Mouse (Mus musculus): ENCODE results near the gene Gm20518.

DNA sequence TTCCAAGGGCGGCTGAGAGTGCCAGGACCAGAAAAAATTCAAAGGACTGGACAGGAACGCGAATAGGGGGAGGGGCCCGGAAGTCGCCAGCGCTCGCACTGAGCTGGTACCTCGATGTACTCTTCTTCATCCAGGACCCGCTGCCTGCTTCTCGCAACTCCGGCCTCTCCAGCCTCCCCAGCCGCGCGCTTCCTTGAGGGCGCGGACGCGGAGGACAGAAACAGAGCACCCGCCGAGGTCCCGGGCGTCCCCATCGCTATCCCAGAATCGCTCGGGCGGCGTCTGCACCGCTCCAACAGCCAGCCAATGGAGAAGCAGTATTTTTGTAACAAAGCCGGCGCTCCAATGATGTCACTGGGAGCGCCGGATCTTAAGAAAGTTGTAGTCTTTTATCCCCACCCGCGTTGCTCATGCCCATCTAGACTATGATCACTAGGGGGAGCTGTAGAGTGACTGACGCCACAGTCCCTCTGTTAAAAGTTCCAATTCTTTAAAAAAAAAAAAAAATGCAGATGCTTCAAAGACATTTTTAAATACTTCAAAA, 19.7 kb upstream of the Gm20518 start, which contains the start of gene Ess2:
- TF ChIP-seq CTCF (IDR thresholded peaks at IDR 0.05; ENCODE audit: low read depth) (peak; percentile 80), EP300 (IDR thresholded peaks at IDR 0.05; ENCODE audit: low read depth) (0 out of 2 replicates have a peak, but pooled peaks have one; percentile 9)

All from liver, embryonic 14.5 days (tissue).